Mouse (Mus musculus) midbrain, postnatal 0 days (tissue): ENCODE measurements at regions not wholly inside any gene's neighbourhood (a gene's known extent, or its start where the extent isn't known, plus 50 kb on each side); places are given as distances from the start of the nearest gene placed in this dataset.

ENCODE experiments used
- ATAC-seq: fragments of 200-750 bp; cut with Nextera tagmentation; 2 replicates; pipeline ENCODE4 v1.8.0; 2017; ENCODE audit warnings: moderate number of reproducible peaks, mild to moderate bottlenecking, moderate TSS enrichment, moderate library complexity; ENCODE audit not compliant: low FRiP score
- DNase-seq: peaks from one replicate; pipeline ENCODE4 v3.0.0-alpha.2; 2015; ENCODE audit warnings: low spot score
- H3K27ac ChIP-seq: fragments of 300-500 bp; sonication (generic); 2 replicates; pipeline ENCODE4 v1.5.1; 2014; ENCODE audit warnings: low read depth, mild to moderate bottlenecking, low read length, mixed read lengths
- H3K27me3 ChIP-seq: fragments of 300-500 bp; sonication (generic); 2 replicates; pipeline ENCODE4 v1.6.1; 2014; ENCODE audit warnings: low read length, control low read depth, mixed read lengths; ENCODE audit not compliant: insufficient read depth
- H3K36me3 ChIP-seq: fragments of 300-500 bp; sonication (generic); 2 replicates; pipeline ENCODE4 v1.6.1; 2014; ENCODE audit warnings: low read length, control low read depth, mixed read lengths; ENCODE audit not compliant: insufficient read depth
- H3K4me1 ChIP-seq: fragments of 300-500 bp; sonication (generic); 2 replicates; pipeline ENCODE4 v1.6.1; 2014; ENCODE audit warnings: mild to moderate bottlenecking, control low read depth, antibody characterized with exemption, low read length, mixed read lengths; ENCODE audit not compliant: insufficient read depth
- H3K4me2 ChIP-seq: fragments of 300-500 bp; sonication (generic); 2 replicates; pipeline ENCODE4 v1.6.1; 2014; ENCODE audit warnings: low read depth, mild to moderate bottlenecking, low read length, mixed read lengths; ENCODE audit not compliant: poor library complexity, severe bottlenecking
- H3K4me3 ChIP-seq: fragments of 300-500 bp; sonication (generic); 2 replicates; pipeline ENCODE4 v1.5.1; 2014; ENCODE audit warnings: low read depth, mild to moderate bottlenecking, low read length, moderate library complexity
- H3K9ac ChIP-seq: fragments of 300-500 bp; sonication (generic); replicated peaks from 2 replicates; pipeline ENCODE4 v1.6.1; 2014; ENCODE audit warnings: mild to moderate bottlenecking, low read length, moderate library complexity, mixed read lengths; ENCODE audit not compliant: poor library complexity, severe bottlenecking
- H3K9me3 ChIP-seq: fragments of 300-500 bp; sonication (generic); 2 replicates; pipeline ENCODE4 v1.6.1; 2016; ENCODE audit warnings: low read length, control low read depth
- CTCF ChIP-seq: IDR thresholded peaks from 2 replicates; pipeline ENCODE4 v1.5.1; 2016; ENCODE audit warnings: antibody characterized with exemption, mild to moderate bottlenecking
- WGBS: fragments of 180-500 bp; shearing (Covaris S2); extraction: QIAGEN DNeasy Blood & Tissue Kit; methylation state at CpG from one replicate; pipeline ENCODE4 v1.1.7; 2014; 5-methylcytosine and 5-hydroxymethylcytosine counted together

DNA sequence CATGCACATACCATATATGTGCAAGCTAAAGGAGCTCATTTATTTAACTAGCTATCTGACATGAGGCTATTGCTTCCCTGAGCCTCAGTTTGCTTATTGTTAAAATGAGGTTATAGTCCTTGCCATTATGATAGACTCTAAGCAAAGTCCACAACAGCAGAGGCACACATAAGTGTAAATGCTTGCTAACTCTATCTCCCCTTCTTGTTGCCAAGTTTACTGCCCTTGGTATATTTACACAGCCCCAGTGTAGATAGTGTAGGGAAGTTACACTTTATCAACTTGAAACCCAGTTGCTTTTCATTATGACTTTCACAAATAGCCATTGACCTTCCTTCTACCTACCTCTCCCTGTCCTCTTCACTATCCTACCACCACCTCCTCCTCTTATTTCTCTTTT, 782.6 kb upstream of the Agtr1b start:
- ATAC-seq: no peak
- H3K27me3 ChIP-seq: no peaks in the 10 kb centered on the region
- no peak for DNase-seq
- no peak overlapping the region for H3K4me3 ChIP-seq
- H3K9ac ChIP-seq: no peak overlapping the region
- H3K36me3 ChIP-seq: no peaks in the 10 kb centered on the region
- no peaks in the 10 kb centered on the region for H3K9me3 ChIP-seq
- no peak overlapping the region for H3K4me2 ChIP-seq
- H3K27ac ChIP-seq: no peak overlapping the region
- no peaks in the 10 kb centered on the region for H3K4me1 ChIP-seq
- no peak for TF ChIP-seq CTCF

DNA sequence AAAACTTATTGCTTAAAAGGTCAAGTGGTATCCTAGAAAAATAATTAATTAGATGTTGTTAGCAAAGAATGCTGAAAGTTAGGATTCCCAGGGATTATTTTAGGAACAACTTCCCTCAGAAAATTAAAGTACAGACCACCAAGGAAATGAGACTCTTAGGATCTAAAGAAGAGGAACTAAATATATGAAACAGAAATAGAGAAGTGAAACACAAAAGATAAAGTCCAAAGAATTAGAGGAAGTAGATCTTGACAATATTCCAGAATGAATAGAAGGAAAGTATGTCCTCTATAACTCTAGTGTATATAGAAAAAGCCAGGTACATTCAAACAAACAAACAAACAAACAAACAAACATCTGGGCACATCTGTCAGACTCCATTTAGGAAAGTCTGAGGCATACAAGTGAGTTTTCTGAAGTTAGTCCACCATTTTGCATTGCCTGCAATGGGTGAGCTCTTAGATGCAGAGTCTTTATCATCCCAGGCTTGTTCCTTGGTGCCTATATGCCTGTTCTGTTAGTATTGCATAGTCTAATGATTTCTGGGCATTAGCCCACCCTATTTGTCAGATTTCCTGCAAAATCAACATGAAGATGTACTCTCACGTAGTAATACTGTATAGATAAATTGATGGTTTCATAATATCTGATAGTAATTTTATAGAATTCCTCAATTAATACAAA, 762.0 kb upstream of the Agtr1b start:
- H3K4me1 ChIP-seq: no peaks in the 10 kb centered on the region
- H3K9me3 ChIP-seq: no peaks in the 10 kb centered on the region
- H3K4me3 ChIP-seq: no peak overlapping the region
- H3K27ac ChIP-seq: no peak overlapping the region
- H3K27me3 ChIP-seq: no peaks in the 10 kb centered on the region
- H3K9ac ChIP-seq: no peak overlapping the region
- TF ChIP-seq CTCF: no peak
- ATAC-seq (no peak), DNase-seq (no peak)
- H3K36me3 ChIP-seq: no peaks in the 10 kb centered on the region
- WGBS: 98% methylated on average over 1 of the region's 1 CpGs
- no peak overlapping the region for H3K4me2 ChIP-seq

DNA sequence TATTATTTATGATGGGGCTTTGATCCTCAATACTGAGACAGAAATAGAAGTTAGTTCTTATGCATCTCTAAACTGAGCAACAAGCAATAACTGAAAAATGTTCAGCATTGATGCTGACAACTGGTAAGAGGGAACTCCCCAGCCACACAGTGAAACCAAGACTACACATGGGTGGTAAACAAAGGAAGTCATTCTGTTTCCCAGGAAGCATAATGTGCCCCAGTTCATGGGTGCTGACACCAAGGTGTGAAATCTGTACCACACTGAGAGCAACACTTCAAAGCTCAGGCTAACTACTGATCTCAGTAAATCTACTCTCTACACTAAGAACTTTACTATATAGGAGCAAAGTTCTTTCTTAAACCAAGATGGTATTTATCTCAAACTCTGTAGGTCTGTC, 759.2 kb upstream of the Agtr1b start:
- H3K4me3 ChIP-seq: no peak overlapping the region
- H3K27ac ChIP-seq: no peak overlapping the region
- no peak for ATAC-seq
- no peak for DNase-seq
- no peaks in the 10 kb centered on the region for H3K9me3 ChIP-seq
- H3K4me2 ChIP-seq: no peak overlapping the region
- H3K9ac ChIP-seq: no peak overlapping the region
- no peaks in the 10 kb centered on the region for H3K4me1 ChIP-seq
- H3K27me3 ChIP-seq: no peaks in the 10 kb centered on the region
- H3K36me3 ChIP-seq: no peaks in the 10 kb centered on the region
- TF ChIP-seq CTCF: no peak

DNA sequence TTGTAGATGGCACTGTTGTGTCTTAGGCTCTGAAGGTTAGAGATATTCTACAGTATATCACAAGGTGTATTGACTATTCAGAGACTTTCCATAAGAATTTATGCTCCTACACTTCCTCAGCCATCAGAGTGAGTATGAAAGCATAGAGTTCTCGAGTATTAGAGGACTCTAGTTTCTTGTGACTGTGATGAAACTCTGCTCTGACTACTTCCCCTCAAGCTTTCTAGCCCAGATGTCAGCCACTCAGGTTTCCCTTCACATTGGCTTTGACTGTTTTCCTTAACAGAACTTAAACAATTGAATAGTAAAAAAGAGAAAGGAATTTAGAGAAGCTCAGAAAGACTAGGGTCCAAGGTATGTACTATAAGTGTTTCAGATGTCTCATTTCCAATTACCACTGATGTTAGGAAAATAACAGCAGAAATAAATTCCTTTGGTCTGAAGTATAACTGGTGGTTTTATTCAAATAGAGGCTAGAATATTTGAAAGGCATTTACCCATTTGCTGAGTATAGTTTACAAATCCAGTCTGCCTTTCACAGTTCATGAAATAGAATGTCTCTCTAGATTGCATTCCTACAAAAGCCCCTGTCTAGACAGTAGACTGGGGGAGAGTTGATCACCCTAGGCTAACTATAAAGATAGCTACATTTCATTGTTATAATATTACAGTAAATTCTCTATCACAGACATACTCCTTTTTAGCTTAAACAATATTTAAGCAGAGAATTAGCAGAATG, 751.4 kb upstream of the Agtr1b start:
- Histone ChIP-seq H3K27me3 (no peaks in the 10 kb centered on the region), H3K27ac (no peak overlapping the region), H3K9me3 (no peaks in the 10 kb centered on the region), H3K36me3 (no peaks in the 10 kb centered on the region), H3K9ac (no peak overlapping the region), H3K4me1 (no peaks in the 10 kb centered on the region), H3K4me3 (no peak overlapping the region), H3K4me2 (no peak overlapping the region)
- no peak for DNase-seq
- no peak for ATAC-seq
- TF ChIP-seq CTCF: no peak
- 60% methylated on average over 1 of the region's 1 CpGs for WGBS

DNA sequence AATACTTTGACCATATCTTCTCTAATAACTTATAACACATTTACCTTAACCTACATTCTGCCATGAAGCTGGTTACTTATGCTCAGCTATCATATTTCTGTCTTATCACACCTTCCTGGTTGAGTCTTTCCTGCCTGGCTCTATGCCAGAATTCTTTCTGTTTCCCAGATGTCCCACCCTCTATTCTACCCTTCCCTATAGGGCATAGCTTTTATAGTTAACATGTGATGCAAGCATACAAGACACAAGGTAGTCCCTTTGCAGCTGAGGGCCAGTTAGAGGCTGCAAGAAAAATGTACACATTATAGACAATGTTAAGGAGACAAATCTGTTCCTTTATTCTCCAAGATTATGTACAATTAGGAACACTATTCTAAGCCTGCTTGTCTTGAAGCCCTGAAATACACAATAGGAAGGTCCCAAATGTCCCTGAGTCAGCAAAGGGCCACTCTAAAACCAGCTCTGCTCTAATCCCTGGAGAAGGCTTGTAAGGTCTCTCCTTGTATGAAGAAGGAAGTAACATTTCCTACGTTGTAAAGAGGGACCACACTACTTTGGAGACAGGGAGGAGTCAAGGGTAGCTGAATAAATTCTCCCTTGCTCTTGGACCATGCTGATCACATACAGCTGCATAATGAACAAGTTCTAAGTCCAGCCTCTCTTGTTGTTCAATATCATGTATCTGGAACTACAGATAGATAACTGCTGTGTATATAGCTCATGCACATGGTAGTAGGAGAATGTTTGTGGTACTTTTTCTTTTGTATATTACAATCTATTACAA, 745.0 kb upstream of the Agtr1b start:
- Histone ChIP-seq H3K4me3 (no peak overlapping the region), H3K27me3 (no peaks in the 10 kb centered on the region), H3K9ac (no peak overlapping the region), H3K9me3 (no peaks in the 10 kb centered on the region), H3K36me3 (no peaks in the 10 kb centered on the region), H3K4me2 (no peak overlapping the region), H3K27ac (no peak overlapping the region), H3K4me1 (no peaks in the 10 kb centered on the region)
- TF ChIP-seq CTCF: no peak
- 77% methylated on average over 1 of the region's 1 CpGs for WGBS
- no peak for ATAC-seq
- DNase-seq: no peak

DNA sequence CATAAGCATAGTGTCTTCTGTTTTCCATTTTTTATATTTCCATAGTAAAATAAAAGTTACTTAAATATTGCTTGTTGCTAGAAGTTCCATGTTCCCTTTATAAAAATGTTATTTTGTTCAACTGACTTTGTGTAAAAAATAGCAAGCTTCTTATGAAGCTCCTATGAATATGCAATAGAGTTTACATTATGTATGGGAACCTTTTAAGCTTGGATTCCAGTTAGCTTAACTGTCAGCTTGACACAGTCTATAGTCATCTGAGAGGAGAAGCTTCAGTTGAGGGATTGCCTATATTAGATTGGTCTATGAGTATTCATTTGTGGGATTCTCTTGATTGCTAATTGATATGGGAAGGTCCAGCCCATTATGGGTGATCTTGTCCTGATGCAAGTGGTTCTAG, 723.2 kb upstream of the Agtr1b start:
- Histone ChIP-seq H3K27ac (no peak overlapping the region), H3K4me3 (no peak overlapping the region), H3K9me3 (no peaks in the 10 kb centered on the region), H3K27me3 (no peaks in the 10 kb centered on the region), H3K36me3 (no peaks in the 10 kb centered on the region), H3K4me2 (no peak overlapping the region), H3K4me1 (no peaks in the 10 kb centered on the region), H3K9ac (no peak overlapping the region)
- DNase-seq (no peak), ATAC-seq (no peak)
- TF ChIP-seq CTCF: no peak
